Mouse (Mus musculus): ENCODE data around the gene Dhrs1. TPM values are rescaled to one million over a fixed set of nuclear protein-coding genes. Genes with fewer than 3 reads are reported as not detected.

Gene Dhrs1
- polyA plus RNA-seq, 1 experiment, result 55.1 TPM

GRCm38 (mm10) chr14:55714893-55715292 lies 30.6 kb downstream of the Dhrs1 start:
- Histone ChIP-seq H3K4me1 (ENCODE audit: control insufficient read depth, insufficient read depth, low read length) (no peaks in the 10 kb centered on the region), H3K27ac (ENCODE audit: insufficient read depth, low read length) (no peak overlapping the region), H3K4me3 (ENCODE audit: insufficient read depth, low read length) (no peak overlapping the region)
- TF ChIP-seq CTCF (IDR thresholded peaks at IDR 0.05; ENCODE audit: borderline replicate concordance, insufficient read depth, low read length), result no peak
- TF ChIP-seq POLR2A (IDR thresholded peaks at IDR 0.05; ENCODE audit: low read depth, low read length), result no peak

DNA sequence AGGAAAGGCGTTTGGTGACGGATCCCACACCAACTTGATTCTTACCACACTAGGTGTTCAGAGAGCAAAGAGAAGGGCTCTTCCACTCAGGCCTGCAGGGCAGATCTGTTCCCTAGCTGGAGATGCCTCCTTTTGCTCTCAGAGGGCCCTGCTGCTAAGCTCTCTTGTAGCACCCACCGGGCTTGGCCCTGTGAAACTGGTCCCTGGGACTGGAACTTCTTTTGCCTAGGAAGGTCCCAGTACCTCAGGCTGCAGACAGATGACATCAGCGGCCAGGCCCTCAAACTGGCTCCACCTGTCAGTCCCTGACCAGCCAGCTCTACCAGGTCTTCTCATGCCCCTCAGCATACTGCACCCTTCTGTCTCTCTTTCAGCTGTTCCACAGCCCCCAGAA lies 31.8 kb downstream of the Dhrs1 start, which contains the start of gene Tgm1:
Gene Tgm1 (minus strand): TSS at position 198 of the 394 bp plus-strand sequence.
- TF ChIP-seq CTCF (IDR thresholded peaks at IDR 0.05; ENCODE audit: borderline replicate concordance, insufficient read depth, low read length) (no peak), POLR2A (IDR thresholded peaks at IDR 0.05; ENCODE audit: low read depth, low read length) (no peak)
- Histone ChIP-seq H3K4me3 (ENCODE audit: insufficient read depth, low read length) (no peak within 1 kb of the TSS), H3K4me1 (ENCODE audit: control insufficient read depth, insufficient read depth, low read length) (no peaks in the 10 kb centered on the region), H3K27ac (ENCODE audit: insufficient read depth, low read length) (no peak within 1 kb of the TSS)

- TF ChIP-seq CTCF (IDR thresholded peaks at IDR 0.05; ENCODE audit: borderline replicate concordance, insufficient read depth, low read length) (no peak), POLR2A (IDR thresholded peaks at IDR 0.05; ENCODE audit: low read depth, low read length) (no peak)
- Histone ChIP-seq H3K4me3 (ENCODE audit: insufficient read depth, low read length) (no peak overlapping the region), H3K27ac (ENCODE audit: insufficient read depth, low read length) (no peak overlapping the region), H3K4me1 (ENCODE audit: control insufficient read depth, insufficient read depth, low read length) (no peaks in the 10 kb centered on the region)
Observed at GRCm38 (mm10) chr14:55713007-55713728, 32.3 kb downstream of the Dhrs1 start.

DNA sequence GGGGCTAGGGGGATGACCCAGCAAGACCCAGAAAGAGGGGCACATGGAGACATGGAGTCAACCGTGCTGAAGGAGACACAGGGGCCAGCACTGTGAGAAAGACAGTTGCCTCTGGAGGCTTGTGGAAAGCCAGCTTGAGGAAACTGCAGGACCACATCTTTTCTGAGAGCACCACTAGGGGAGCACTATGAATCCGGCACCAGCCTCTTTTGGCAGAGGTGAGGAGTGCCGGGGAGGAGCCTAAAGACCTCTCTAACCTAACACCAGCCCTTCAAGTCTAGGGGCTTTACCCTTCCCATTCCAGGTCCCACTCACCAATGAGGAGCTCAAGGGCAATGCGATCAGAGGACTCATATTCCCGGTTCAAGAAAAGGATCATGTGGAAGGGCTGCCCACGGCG lies 33.7 kb downstream of the Dhrs1 start:
- no peaks in the 10 kb centered on the region for H3K4me1 ChIP-seq (ENCODE audit: control insufficient read depth, insufficient read depth, low read length)
- no peak overlapping the region for H3K27ac ChIP-seq (ENCODE audit: insufficient read depth, low read length)
- TF ChIP-seq POLR2A (IDR thresholded peaks at IDR 0.05; ENCODE audit: low read depth, low read length), result no peak
- TF ChIP-seq CTCF (IDR thresholded peaks at IDR 0.05; ENCODE audit: borderline replicate concordance, insufficient read depth, low read length), result no peak
- H3K4me3 ChIP-seq (ENCODE audit: insufficient read depth, low read length), result no peak overlapping the region

- Histone ChIP-seq H3K4me1 (ENCODE audit: control insufficient read depth, insufficient read depth, low read length) (no peaks in the 10 kb centered on the region), H3K4me3 (ENCODE audit: insufficient read depth, low read length) (no peak overlapping the region), H3K27ac (ENCODE audit: insufficient read depth, low read length) (no peak overlapping the region)
- TF ChIP-seq POLR2A (IDR thresholded peaks at IDR 0.05; ENCODE audit: low read depth, low read length) (no peak), CTCF (IDR thresholded peaks at IDR 0.05; ENCODE audit: borderline replicate concordance, insufficient read depth, low read length) (no peak)
Observed at GRCm38 (mm10) chr14:55709509-55709908, 36.0 kb downstream of the Dhrs1 start.

DNA sequence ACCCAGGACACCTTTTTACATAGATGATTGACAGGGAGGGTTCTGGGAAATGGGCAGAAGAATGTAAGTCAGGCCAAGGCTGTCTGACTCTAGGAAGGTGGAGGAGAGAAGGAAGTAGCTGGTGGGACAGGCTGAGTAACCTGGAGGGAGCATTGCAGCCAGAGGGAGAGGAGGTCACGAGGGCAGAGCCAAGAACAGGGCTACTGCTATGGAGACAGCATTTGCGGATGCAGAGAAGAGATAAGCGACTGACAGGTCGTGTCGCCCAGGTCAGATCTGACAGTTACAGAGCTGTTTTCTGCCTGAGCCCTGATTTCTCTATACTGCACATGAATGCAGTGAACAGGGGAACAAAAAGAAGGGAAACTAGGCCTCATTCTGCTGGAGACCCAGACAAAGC lies 38.1 kb downstream of the Dhrs1 start:
- no peak for TF ChIP-seq POLR2A (IDR thresholded peaks at IDR 0.05; ENCODE audit: low read depth, low read length)
- TF ChIP-seq CTCF (IDR thresholded peaks at IDR 0.05; ENCODE audit: borderline replicate concordance, insufficient read depth, low read length), result no peak
- Histone ChIP-seq H3K4me1 (ENCODE audit: control insufficient read depth, insufficient read depth, low read length) (no peaks in the 10 kb centered on the region), H3K4me3 (ENCODE audit: insufficient read depth, low read length) (no peak overlapping the region), H3K27ac (ENCODE audit: insufficient read depth, low read length) (no peak overlapping the region)

DNA sequence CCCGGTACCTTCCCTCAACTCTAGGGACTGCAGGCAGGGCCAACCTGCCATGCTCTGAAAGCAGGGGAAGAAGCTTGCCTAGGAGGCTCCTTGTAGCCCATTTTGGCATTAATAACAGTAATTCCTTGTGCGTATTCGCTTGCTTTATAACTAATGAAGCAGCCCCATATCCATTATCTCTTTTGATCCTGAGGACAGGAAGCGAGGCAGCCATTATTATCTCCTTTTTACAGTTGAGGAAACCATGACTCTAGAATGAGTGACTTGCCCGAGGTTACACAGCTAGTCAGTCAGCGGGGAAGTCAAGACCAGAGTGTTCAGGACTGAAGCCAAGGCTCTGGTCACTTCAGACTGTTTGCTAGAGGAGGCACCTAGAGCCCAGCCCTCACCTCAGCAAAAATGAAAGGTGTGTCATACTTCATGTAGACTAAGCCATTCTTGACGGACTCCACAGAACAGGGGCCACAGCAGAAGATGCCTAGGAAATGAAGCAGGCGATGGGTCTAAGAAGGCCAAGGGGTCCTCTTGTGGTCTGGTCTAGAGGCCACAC lies 39.4 kb downstream of the Dhrs1 start:
- TF ChIP-seq CTCF (IDR thresholded peaks at IDR 0.05; ENCODE audit: borderline replicate concordance, insufficient read depth, low read length) (no peak), POLR2A (IDR thresholded peaks at IDR 0.05; ENCODE audit: low read depth, low read length) (no peak)
- Histone ChIP-seq H3K4me3 (ENCODE audit: insufficient read depth, low read length) (no peak overlapping the region), H3K4me1 (ENCODE audit: control insufficient read depth, insufficient read depth, low read length) (no peaks in the 10 kb centered on the region), H3K27ac (ENCODE audit: insufficient read depth, low read length) (no peak overlapping the region)

GRCm38 (mm10) chr14:55702761-55703160 lies 42.7 kb downstream of the Dhrs1 start:
- TF ChIP-seq POLR2A (IDR thresholded peaks at IDR 0.05; ENCODE audit: low read depth, low read length) (no peak), CTCF (IDR thresholded peaks at IDR 0.05; ENCODE audit: borderline replicate concordance, insufficient read depth, low read length) (no peak)
- Histone ChIP-seq H3K4me3 (ENCODE audit: insufficient read depth, low read length) (no peak overlapping the region), H3K27ac (ENCODE audit: insufficient read depth, low read length) (no peak overlapping the region), H3K4me1 (ENCODE audit: control insufficient read depth, insufficient read depth, low read length) (no peaks in the 10 kb centered on the region)

- TF ChIP-seq POLR2A (IDR thresholded peaks at IDR 0.05; ENCODE audit: low read depth, low read length) (no peak), CTCF (IDR thresholded peaks at IDR 0.05; ENCODE audit: borderline replicate concordance, insufficient read depth, low read length) (no peak)
- Histone ChIP-seq H3K4me3 (ENCODE audit: insufficient read depth, low read length) (no peak overlapping the region), H3K4me1 (ENCODE audit: control insufficient read depth, insufficient read depth, low read length) (no peaks in the 10 kb centered on the region), H3K27ac (ENCODE audit: insufficient read depth, low read length) (no peak overlapping the region)
Observed at GRCm38 (mm10) chr14:55701131-55701530, 44.4 kb downstream of the Dhrs1 start.

DNA sequence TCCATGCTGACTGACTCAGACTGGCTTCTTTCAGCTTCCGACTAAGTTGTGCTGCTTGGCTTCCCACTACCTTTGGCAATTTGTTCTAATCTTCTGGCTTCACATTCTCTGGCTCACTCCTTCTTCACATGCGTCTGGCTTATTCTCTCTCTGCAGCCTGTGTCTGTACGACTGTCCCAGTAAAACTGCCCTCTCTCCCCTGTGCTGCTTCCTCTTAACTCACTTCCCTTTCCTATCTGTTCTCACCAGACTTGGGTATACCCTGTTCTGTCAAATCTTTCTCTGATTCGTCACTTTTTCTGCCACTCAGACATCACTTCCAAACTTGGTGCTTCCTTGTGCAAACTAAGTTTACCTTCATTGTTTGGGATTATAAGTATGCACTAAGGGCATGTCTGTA lies 48.3 kb downstream of the Dhrs1 start:
- H3K4me1 ChIP-seq (ENCODE audit: control insufficient read depth, insufficient read depth, low read length), result no peaks in the 10 kb centered on the region

More for the DNA sequence above, 48.3 kb downstream of the Dhrs1 start:
- Histone ChIP-seq H3K27ac (ENCODE audit: insufficient read depth, low read length) (no peak overlapping the region), H3K4me3 (ENCODE audit: insufficient read depth, low read length) (no peak overlapping the region)
- TF ChIP-seq POLR2A (IDR thresholded peaks at IDR 0.05; ENCODE audit: low read depth, low read length) (no peak), CTCF (IDR thresholded peaks at IDR 0.05; ENCODE audit: borderline replicate concordance, insufficient read depth, low read length) (no peak)
